ENCODE assay signal across 15 mouse cellular contexts in the genomic region with DNA sequence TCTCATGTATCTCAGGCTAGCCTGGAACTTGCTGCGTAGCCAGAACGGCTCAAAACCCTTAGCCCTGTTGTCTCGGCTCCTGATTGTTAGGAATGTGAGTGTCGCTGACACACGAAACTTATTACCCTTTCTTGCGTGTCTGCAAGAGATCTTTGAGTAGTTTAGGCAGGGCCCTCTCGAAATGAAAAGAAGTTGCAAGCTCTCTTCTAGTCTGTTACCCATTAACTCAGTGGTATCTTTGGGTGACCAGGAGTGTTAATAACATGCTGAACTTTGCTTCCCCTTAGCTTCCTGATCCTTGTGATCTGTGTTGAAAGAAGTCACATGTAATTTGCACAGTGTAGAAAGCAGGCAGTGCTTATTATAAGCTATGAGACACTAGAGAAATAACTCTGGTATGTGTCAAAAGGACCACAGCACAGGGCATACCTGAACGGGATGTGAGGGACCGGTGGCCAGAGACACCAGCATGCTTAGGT. TPM values are rescaled to one million over a fixed set of nuclear protein-coding genes. Genes with fewer than 3 reads are reported as not detected.
A peak's percentile ranks its signal among the peaks of the same experiment; 100 is the strongest.
DNase-seq lines count a peak whose midpoint lies in the region; ATAC-seq and TF ChIP-seq lines count a peak whose summit lies in the region.
"Had no signal": no experiment of that assay in that cellular context is flagged by ENCODE, and none has a peak within 500 bp of the region (broad histone marks: within the 10 kb centered on the region; RNA-seq: fewer than 3 reads in every experiment).

No protein-coding gene starts in this region.

- no peaks in the 10 kb centered on the region for H3K36me3 ChIP-seq in heart, embryonic 13.5 days
- no peaks in the 10 kb centered on the region for H3K36me3 ChIP-seq in liver, embryonic 14.5 days (replicated peaks; ENCODE audit: control insufficient read depth, insufficient read depth, low read depth)
- H3K36me3 ChIP-seq in small intestine, adult 2 months (ENCODE audit: control insufficient read depth, insufficient read depth, low read length), result no peaks in the 10 kb centered on the region
- H3K36me3 ChIP-seq in midbrain, embryonic 16.5 days (ENCODE audit: control insufficient read depth, insufficient read depth, low read length), result no peaks in the 10 kb centered on the region
- H3K36me3 ChIP-seq in midbrain, embryonic 13.5 days, result peaks cover 9% of the 10 kb centered on the region; the same call in 1 of the 2 replicates

- intact Hi-C loops in heart, postnatal 14 days (cut with DNase I), result no loop called here

- no peak for TF ChIP-seq POLR2A in small intestine, adult 2 months (IDR thresholded peaks at IDR 0.05; ENCODE audit: low read depth, low read length)

- H3K9ac ChIP-seq in heart, embryonic 13.5 days, result 0 out of 2 replicates have a peak overlapping the region, but pooled peaks have one; percentile 5
- H3K9ac ChIP-seq in liver, embryonic 14.5 days (replicated peaks), result no peak overlapping the region
- H3K9ac ChIP-seq in midbrain, embryonic 16.5 days (ENCODE audit: low read depth, low read length), result no peak overlapping the region
- H3K9ac ChIP-seq in midbrain, embryonic 13.5 days (replicated peaks), result no peak overlapping the region

- H3K9me3 ChIP-seq in heart, embryonic 13.5 days, result no peaks in the 10 kb centered on the region
- H3K9me3 ChIP-seq in liver, embryonic 14.5 days (ENCODE audit: control insufficient read depth, low read length), result no peaks in the 10 kb centered on the region
- H3K9me3 ChIP-seq in midbrain, embryonic 16.5 days (replicated peaks; ENCODE audit: control insufficient read depth, low read length, poor library complexity, severe bottlenecking), result no peaks in the 10 kb centered on the region
- H3K9me3 ChIP-seq in midbrain, embryonic 13.5 days, result no peaks in the 10 kb centered on the region

- H3K4me3 ChIP-seq in heart, embryonic 13.5 days, result no peak overlapping the region
- H3K4me3 ChIP-seq in liver, embryonic 14.5 days (ENCODE audit: insufficient read depth in 1 of 2, low read depth in 2 of 2, low read length in 2 of 2), result no peak overlapping the region
- H3K4me3 ChIP-seq in small intestine, adult 2 months (ENCODE audit: low read depth, low read length), result peak overlapping the region; percentile 19; the same call in 1 of the 2 replicates
- H3K4me3 ChIP-seq in midbrain, embryonic 16.5 days (ENCODE audit: low read depth, low read length), result no peak overlapping the region
- H3K4me3 ChIP-seq in midbrain, embryonic 13.5 days (replicated peaks), result no peak overlapping the region
- H3K4me3 ChIP-seq: gastrocnemius, adult 2 months; layer of hippocampus, adult 2 months had no signal

- WGBS in heart, embryonic 13.5 days, result 54% methylated on average over 9 of the region's 9 CpGs
- WGBS in liver, embryonic 14.5 days (ENCODE audit: insufficient replicate concordance), result 56% methylated on average over 9 of the region's 9 CpGs
- 15% methylated on average over 9 of the region's 9 CpGs for WGBS in small intestine, adult 2 months
- 80% methylated on average over 9 of the region's 9 CpGs for WGBS in midbrain, embryonic 16.5 days
- 84% methylated on average over 9 of the region's 9 CpGs for WGBS in midbrain, embryonic 13.5 days

- H3K27ac ChIP-seq in heart, embryonic 13.5 days (replicated peaks), result peak overlapping the region; percentile 54
- H3K27ac ChIP-seq in liver, embryonic 14.5 days, result peak overlapping the region; percentile 41
- peak overlapping the region; percentile 100 for H3K27ac ChIP-seq in small intestine, adult 2 months (ENCODE audit: insufficient read depth, low read depth, low read length)
- no peak overlapping the region for H3K27ac ChIP-seq in midbrain, embryonic 16.5 days (ENCODE audit: low read length)
- no peak overlapping the region for H3K27ac ChIP-seq in midbrain, embryonic 13.5 days
- H3K27ac ChIP-seq: gastrocnemius, adult 2 months; layer of hippocampus, adult 2 months had no signal

- H3K27me3 ChIP-seq in heart, embryonic 13.5 days (replicated peaks), result no peaks in the 10 kb centered on the region
- no peaks in the 10 kb centered on the region for H3K27me3 ChIP-seq in liver, embryonic 14.5 days (ENCODE audit: control insufficient read depth, insufficient read depth, low read length)
- no peaks in the 10 kb centered on the region for H3K27me3 ChIP-seq in small intestine, adult 2 months (ENCODE audit: control insufficient read depth, insufficient read depth, low read length)
- no peaks in the 10 kb centered on the region for H3K27me3 ChIP-seq in midbrain, embryonic 16.5 days (ENCODE audit: control insufficient read depth, insufficient read depth, low read depth, low read length)
- H3K27me3 ChIP-seq in midbrain, embryonic 13.5 days, result no peaks in the 10 kb centered on the region

- peaks cover 28% of the 10 kb centered on the region for H3K4me1 ChIP-seq in heart, embryonic 13.5 days
- peaks cover 3 to 24% of the 10 kb centered on the region in 2 experiments; a peak in 2 of 4 replicates for H3K4me1 ChIP-seq in liver, embryonic 14.5 days (replicated peaks; ENCODE audit: control insufficient read depth in 2 of 2, insufficient read depth in 2 of 2, low read length in 1 of 2)
- H3K4me1 ChIP-seq in small intestine, adult 2 months (ENCODE audit: control insufficient read depth, insufficient read depth, insufficient read length, low read length), result peaks cover 14% of the 10 kb centered on the region; the same call in 1 of the 2 replicates
- H3K4me1 ChIP-seq in midbrain, embryonic 16.5 days (ENCODE audit: control insufficient read depth, insufficient read depth, low read length), result peaks cover 5% of the 10 kb centered on the region; the same call in 1 of the 2 replicates
- H3K4me1 ChIP-seq in midbrain, embryonic 13.5 days (replicated peaks), result no peaks in the 10 kb centered on the region; the same call in 1 of the 2 replicates

- DNase-seq in heart, postnatal 14 days, result no peak
- DNase-seq in kidney, adult 18-20 months, result peak; percentile 56
- DNase-seq in liver, embryonic 14.5 days (ENCODE audit: low read depth in 3 of 3, low spot score in 3 of 3), result no peak
- DNase-seq in retina, embryonic 14.5 days (ENCODE audit: low spot score), result no peak
- DNase-seq: cerebellum, postnatal 25 days; gastrocnemius, adult 2 months; heart, postnatal 4 days; left cerebral cortex, postnatal 4 days; midbrain, embryonic 14.5 days; thymus, postnatal 25 days had no signal

- TF ChIP-seq EP300 in liver, embryonic 14.5 days (IDR thresholded peaks at IDR 0.05; ENCODE audit: low read depth), result no peak

- no peak for ATAC-seq in heart, embryonic 13.5 days (ENCODE audit: extremely low read depth, insufficient number of reproducible peaks, low FRiP score, low TSS enrichment)
- ATAC-seq in liver, embryonic 14.5 days (ENCODE audit: insufficient read depth), result peak; percentile 40; the same call in 1 of the 2 replicates
- no peak for ATAC-seq in midbrain, embryonic 16.5 days
- ATAC-seq in midbrain, embryonic 13.5 days, result no peak

- no peak for TF ChIP-seq CTCF in liver, embryonic 14.5 days (IDR thresholded peaks at IDR 0.05; ENCODE audit: low read depth)
- no peak for TF ChIP-seq CTCF in small intestine, adult 2 months (IDR thresholded peaks at IDR 0.05; ENCODE audit: extremely low read depth, insufficient read length, insufficient replicate concordance, low read depth, low read length)

- H3K4me2 ChIP-seq in heart, embryonic 13.5 days, result no peak overlapping the region
- peak overlapping the region; percentile 15; the same call in 1 of the 2 replicates for H3K4me2 ChIP-seq in liver, embryonic 14.5 days (ENCODE audit: low read depth)
- no peak overlapping the region for H3K4me2 ChIP-seq in midbrain, embryonic 16.5 days (ENCODE audit: low read length)
- no peak overlapping the region for H3K4me2 ChIP-seq in midbrain, embryonic 13.5 days (replicated peaks)

RNA-seq across cellular contexts. Expression of a gene that starts 43.4 kb away (rescaled TPM):
- polyA plus RNA-seq in heart, embryonic 13.5 days (2015; fragmentation: Nextera tagmentation; extraction: Ambion mirVana), result 3,078 and 3,363 TPM in 2 replicates
- total RNA-seq in heart, postnatal 14 days (2021), result 1,000 to 10,000 TPM; 1,986 to 2,287 TPM
- polyA plus RNA-seq in liver, embryonic 14.5 days (2012; rRNA removed), result 2,579 and 4,315 TPM in 2 replicates
- polyA plus RNA-seq in liver, embryonic 14.5 days (2014; fragmentation: Nextera tagmentation; extraction: Ambion mirVana), result 2,316 and 2,621 TPM in 2 replicates
- polyA plus RNA-seq in small intestine, adult 2 months (2012; rRNA removed), result 1,017 and 1,625 TPM in 2 replicates
- polyA plus RNA-seq in midbrain, embryonic 16.5 days (2015; fragmentation: Nextera tagmentation; extraction: Ambion mirVana), result 2,998 and 3,109 TPM in 2 replicates
- polyA plus RNA-seq in midbrain, embryonic 13.5 days (2015; fragmentation: Nextera tagmentation; extraction: Ambion mirVana), result 3,693 and 3,771 TPM in 2 replicates

RNA-seq across cellular contexts. Expression of a gene that starts 55.5 kb away (rescaled TPM):
- polyA plus RNA-seq in heart, embryonic 13.5 days (2015; fragmentation: Nextera tagmentation; extraction: Ambion mirVana), result 7.9 and 8.1 TPM in 2 replicates
- 1 to 10 TPM; 5.7 to 6.9 TPM for total RNA-seq in heart, postnatal 14 days (2021)
- polyA plus RNA-seq in liver, embryonic 14.5 days (2012; rRNA removed), result 1.7 and 2.4 TPM in 2 replicates
- 3.2 and 3.8 TPM in 2 replicates for polyA plus RNA-seq in liver, embryonic 14.5 days (2014; fragmentation: Nextera tagmentation; extraction: Ambion mirVana)
- 2.8 and 14.5 TPM in 2 replicates for polyA plus RNA-seq in small intestine, adult 2 months (2012; rRNA removed)
- 15.9 and 18.5 TPM in 2 replicates for polyA plus RNA-seq in midbrain, embryonic 16.5 days (2015; fragmentation: Nextera tagmentation; extraction: Ambion mirVana)
- polyA plus RNA-seq in midbrain, embryonic 13.5 days (2015; fragmentation: Nextera tagmentation; extraction: Ambion mirVana), result 16.3 and 17.2 TPM in 2 replicates

Comparison
In these comparisons a context has a peak if more than half of its experiments do, and no peak if none do; other contexts are left out.
1. H3K27ac ChIP-seq: peak in heart, embryonic 13.5 days (single experiment), liver, embryonic 14.5 days (single experiment) and small intestine, adult 2 months (single experiment); none in midbrain, embryonic 16.5 days (single experiment) and midbrain, embryonic 13.5 days (single experiment).